Mouse (Mus musculus): Measurements from ENCODE around the gene Nemf.

The Nemf gene

DNA sequence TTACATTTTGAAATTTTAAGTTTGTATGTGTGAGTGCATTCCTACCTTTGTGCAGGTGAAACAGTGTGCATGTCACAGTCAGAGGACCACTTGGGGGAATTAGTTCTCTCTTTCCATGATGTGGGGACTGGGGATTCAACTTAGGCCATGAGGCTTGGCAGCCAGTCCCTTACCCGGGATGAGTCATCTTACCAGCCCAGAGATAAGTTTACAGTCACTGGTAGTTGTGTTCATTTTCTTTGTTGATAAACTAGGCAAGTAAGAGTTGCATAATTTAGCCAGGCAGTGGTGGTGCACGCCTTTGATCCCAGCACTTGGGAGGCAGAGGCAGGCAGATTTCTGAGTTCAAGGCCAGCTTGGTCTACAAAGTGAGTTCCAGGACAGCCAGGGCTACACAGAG, 52.9 kb downstream of the Nemf start:
- no peak for DNase-seq (ENCODE audit: low spot score)

DNA sequence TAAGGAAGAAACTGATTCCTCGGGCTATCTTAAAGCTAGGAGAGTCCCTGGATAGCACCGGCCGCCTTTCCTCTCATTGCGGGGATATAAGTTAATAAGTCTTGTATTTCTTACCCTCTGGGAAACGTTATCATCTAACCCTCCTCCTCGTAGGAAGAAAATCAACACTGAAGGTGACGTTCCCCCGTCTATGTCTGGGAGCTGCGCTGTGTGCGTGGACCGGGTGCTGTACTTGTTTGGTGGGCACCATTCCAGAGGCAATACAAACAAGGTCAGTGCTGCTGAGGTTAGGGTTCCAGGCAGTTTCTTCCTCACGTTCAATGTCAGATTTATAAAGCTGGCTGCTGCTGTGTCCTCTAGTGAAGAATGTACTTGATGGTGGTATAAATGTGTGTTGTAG, 54.8 kb downstream of the Nemf start:
- DNase-seq (ENCODE audit: low spot score), result no peak

DNA sequence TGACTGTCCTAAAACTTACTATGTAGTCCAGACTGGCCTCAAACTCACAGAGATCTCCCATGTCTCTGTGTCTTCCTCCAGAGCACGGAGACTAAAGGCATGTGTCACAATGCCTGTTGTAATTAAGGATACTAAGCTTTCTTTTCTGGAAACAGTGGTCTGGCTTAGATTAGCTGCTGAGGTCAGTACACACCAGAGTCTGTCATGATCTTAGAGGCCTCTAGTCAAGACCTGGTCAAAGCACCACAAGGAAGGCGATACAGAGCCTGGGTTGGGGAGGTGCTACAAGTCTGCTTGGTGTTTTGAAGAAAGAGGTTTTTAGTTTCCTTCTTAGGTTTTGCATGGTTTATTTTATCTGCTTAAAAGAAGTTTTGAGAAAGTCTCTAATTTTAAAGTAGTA, 56.6 kb downstream of the Nemf start:
- DNase-seq (ENCODE audit: low spot score), result no peak

DNA sequence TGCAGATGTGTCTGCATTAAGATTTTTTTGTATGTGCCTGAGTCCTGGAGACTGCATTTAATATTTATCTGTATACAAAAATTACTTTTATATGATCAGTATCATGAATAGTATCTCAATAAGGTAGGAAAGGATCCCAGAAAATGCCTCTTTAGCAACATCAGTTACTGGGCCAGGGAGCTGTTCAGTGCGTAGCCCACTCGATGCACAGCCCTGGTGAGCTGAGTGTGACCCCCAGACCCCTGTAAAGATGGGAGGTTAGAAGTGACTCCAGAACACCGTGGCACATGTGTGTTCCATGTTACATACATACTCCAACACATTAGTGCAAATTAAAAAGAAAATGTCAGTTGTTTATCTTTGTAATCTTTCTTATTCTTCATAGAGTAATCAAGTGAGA, 57.1 kb downstream of the Nemf start:
- no peak for DNase-seq (ENCODE audit: low spot score)

DNA sequence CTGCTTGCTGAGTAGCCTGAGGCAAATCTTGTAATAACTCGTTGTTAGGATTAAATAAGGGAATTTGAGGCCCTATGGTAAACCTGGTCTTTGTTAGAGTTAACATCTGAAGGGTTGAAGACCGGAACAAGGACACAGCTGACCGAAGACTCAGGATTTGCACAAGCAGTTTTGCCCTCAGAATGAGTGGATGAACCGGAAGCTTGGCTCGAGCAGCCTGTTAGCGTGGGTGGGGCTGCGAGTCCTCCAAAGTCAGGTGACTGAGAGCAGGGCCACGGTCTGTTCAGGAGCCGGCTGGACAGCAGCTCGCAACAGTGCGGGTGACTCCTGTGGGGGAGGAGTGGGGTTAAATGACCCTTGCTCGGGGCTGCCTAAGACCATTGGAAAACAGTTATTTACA, 57.7 kb downstream of the Nemf start:
- DNase-seq (ENCODE audit: low spot score), result no peak

DNA sequence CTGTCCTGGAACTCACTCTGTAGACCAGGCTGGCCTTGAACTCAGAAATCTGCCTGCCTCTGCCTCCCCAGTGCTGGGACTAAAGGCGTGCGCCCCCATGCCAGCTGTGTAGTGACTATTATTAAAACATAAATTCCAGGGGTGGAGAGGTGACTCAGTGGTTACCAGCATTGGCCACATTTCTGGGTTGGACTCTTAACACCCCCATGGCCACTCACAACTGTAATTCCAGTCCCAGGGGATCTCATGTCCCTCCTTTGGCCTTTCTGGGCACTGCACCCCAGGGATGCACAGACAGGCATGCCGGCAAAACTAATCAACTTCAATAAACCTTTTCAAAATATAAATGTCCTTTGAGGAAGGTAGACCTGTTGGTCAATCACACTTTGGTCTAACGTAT, 58.7 kb downstream of the Nemf start:
- no peak for DNase-seq (ENCODE audit: low spot score)

DNA sequence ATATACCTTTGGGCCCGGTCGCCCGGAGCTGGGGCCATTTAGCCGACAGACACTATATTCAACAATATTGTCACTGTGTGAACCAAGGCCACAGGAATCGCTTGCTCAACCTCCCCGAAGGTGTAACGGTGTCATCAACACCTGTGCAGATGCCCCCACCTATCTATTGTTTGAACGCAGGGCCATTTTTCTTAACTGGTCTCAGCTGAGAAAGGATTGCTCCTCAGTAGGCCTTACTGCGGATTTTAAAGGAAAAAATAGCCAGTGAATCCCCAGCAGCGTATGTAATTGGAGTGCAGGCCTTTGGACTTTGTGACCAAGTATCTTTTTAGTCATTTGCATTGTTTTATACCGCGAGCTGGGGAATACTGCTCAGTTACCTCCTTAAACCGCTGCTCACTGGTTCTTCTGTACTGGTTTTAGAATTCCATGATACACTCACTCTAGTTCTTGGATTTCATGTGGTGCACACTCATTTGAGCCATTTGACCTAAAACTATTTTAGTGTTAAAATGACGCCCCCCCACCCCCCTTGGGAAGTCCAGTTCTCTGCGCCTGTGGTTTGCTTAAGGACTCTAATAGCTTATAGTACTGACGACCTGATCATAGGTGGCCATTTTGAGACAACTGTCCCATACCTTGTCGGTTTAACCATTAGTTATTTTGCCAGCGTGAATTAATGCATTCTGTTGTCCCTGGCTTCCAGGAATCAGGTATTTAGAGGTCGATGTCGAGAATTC, 59.4 kb downstream of the Nemf start:
- peak; percentile 65 for DNase-seq (ENCODE audit: low spot score)

DNA sequence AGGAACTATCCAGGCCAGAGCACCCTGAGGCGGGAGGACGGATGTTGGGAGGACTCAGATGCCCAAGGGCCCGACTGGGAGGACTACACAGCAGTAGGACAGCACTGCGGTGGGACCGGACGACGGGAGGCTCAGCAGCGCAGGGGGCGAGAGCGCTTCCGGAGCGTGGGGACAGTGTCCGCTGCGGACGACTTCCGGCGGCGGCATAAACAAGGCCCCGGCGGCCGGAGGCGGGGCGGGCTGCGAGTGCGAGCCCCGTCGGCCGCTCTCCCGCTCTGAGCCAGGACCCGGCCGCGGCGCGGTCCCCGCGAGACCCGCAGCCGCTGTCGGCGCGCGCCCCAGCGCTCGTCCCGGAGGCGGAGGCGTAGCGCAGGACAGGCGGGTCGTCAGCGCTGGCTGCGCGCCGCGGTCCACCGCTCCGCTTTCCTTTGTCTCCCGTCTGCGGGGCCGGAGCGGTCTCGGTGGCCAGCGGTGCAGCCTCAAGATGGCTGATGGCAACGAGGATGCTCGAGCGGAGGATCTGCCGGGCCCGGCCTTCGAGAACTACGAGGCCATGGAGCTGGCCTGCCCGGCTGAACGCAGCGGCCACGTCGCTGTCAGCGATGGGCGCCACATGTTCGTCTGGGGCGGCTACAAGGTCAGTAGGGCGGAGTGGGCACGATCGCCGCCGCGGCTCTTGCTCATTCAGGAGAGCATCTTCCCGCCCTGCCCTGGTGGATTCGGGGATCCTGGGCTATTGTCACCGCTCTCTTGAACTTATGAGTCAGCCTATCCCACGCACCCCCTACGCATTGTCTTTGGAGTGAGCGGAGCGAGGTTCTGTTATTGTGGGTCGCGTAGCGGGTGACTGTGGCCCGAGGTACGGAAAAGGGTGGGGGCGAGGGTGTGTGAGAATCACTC, 60.2 kb downstream of the Nemf start, which contains the start of gene Klhdc2:
Klhdc2 (plus strand) TSS at position 171 of the 900 bp plus-strand sequence.
- DNase-seq (ENCODE audit: low spot score), result peak; percentile 93

DNA sequence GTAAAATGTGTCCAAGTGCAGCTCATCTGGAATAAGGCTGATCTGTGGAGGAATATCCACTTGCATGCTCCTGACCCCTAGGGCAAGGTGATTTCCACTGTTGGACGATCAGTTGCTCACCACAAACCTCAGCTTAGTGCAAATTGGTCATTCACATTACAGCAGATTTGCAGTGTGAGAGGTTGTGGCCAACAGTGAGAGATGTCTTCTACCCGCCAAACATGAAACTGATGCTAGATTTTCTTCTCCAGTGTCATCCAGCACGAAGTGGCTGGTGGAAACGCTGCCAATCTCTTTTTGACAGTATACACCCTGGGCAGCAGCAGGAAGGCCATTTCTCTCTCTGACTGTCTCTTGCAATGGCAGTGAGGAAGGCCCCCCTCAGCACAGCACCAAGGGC, 61.3 kb downstream of the Nemf start:
- DNase-seq (ENCODE audit: low spot score), result no peak

DNA sequence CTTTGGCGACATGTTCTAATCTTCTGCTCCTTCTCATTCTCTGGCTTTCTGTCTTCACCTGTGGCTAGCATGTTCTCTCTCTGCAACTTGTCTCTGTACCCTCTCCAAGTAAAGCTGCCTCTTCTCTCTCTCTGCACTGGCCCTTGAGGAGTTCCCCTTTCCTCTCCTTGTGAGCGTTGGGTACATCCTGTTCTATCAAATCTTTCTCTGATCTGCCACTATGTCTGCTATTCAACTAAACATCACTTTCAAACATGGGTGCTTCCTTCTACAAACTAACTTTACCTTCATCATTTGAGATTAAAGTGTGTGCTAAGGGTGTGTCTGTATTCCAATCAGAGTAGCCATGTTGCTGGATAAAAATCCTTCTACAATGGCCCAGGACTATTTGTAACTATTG, 62.0 kb downstream of the Nemf start:
- no peak for DNase-seq (ENCODE audit: low spot score)

DNA sequence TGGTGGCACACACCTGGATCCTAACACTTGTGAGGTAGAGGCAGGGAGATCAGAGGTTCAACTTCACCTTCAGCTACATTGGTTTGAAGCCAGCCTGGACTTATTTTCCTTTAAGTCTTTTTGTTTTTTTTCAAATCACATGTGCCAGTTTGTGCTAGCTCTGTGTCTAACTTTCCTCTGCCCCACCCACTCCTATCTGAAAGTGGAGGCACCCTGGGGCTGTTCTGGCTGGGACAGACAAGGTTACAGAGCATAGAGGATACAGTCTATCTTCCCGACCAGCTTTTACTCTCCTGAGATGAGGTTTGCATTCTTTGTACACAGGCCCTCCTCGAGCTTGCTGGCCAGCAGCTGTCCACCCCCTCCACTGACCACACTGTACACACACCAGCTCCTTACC, 63.1 kb downstream of the Nemf start:
- DNase-seq (ENCODE audit: low spot score), result no peak

DNA sequence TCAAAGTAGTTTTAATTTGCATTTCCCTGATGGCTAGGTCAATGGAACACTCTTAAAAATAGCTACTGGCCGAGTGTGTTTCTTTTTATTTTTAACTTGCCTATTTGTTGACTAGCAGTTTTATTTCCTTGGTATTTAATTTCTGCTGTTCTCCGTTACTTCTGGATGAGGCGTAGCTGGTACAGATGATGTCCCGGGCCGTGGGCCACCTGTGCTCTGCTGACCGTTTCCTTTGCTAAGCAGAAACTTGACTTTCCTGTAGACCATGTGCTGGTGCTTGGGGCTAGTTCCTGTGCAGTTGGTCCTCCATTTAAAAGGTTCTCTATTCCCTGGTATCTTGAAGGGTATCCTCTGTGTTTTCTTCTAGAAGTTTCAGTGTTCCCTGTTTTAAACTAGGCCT, 64.6 kb downstream of the Nemf start:
- no peak for DNase-seq (ENCODE audit: low spot score)

DNA sequence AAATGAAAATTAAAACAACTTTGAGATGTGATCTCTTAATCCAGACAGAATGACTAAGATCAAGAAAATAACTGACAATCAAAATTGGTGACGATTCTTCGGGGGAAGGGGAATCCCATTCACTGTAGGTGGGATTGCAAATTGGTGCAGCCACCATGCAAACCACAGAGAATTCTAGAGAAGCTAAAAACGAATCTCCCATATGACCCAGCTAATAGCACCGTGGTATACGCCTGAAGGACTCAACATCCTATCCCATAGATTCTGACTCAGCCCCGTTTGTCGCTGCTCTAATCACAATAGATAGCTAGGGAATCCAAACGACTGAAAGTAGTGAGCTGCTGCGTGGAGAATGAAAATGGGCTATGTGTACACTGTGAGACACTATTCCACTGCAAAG, 68.3 kb downstream of the Nemf start:
- no peak for DNase-seq (ENCODE audit: low spot score)

DNA sequence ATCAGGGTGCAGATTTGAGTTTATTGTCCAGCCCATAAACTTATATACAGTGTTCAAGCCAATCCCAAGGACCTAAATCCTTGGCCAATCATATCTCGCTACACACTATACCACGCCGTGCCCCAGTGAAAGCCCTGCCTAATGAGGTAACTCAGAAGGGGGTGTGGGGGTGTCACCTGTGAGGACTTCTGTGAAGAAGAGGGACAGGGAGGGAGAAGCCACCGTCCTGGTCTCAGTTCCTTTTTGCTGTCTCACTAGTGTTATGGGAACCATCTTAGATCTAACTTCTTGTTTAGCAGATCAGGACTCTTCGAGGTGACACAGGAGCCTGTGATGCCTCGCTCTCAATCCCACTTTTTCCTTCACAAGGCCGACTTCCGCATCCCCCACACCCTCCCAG, 69.4 kb downstream of the Nemf start:
- no peak for DNase-seq (ENCODE audit: low spot score)

DNA sequence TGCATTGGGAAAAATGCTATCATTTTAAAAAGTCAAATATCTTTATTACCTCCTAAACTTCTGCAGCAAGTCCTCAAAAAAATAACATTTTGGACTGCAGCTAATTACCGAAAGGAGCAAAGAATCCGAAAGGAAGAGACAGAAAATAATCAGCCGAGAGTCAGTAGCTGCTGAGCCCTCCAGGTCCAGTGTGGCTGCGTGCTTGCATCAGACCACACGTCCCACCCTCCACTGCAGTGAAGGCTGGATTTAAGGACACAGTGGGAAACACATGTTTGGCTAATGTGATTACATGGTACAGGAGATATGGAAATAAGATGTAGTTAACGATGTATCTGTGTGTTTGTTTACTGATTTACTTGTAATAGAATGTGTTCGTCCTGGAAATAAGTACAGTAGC, 73.8 kb downstream of the Nemf start:
- DNase-seq (ENCODE audit: low spot score), result no peak

DNA sequence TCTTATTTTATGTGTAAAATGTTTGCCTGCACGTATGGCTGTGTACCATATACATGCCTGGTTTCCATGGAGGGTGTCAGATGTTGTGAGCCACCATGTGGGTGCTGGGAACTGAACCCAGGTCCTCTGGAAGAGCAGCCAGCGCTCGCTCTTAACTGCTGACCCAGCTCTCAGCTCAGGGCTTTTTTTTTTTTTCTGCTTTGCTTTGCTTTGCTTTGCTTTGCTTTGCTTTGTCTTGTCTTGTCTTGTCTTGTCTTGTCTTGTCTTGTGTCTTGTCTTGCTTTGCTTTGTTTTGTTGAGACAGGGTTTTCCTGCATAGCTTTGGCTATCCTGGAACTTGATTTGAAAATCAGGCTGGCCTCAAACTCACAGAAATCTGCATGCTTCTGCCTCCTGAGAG, 76.0 kb downstream of the Nemf start:
- no peak for DNase-seq (ENCODE audit: low spot score)

DNA sequence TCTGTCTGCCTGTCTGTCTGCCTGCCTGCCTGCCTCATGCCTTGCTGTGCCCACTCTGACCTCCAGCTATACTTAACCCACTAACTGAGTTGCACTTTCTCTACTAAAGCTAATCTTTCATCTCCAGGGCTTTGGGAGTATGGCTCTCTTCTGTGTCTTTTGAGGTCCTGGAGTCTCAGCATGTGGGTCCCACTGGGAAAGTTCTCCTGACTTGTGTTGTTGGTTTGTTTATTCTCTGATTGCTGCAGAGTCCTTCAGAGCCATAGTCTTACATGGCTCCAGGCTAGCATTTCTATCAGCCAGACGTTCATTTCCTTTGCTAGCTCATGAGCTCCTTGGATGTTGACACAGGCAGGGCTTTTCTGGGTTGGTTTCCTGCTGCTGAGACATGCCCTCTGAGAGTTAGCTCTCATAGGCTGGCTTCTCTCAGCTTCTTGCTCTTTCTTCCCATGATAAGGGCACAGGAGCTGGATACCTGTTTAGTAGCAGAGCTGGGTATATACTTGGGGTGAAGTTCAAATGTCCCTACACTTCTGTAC, 77.0 kb downstream of the Nemf start:
- DNase-seq (ENCODE audit: low spot score), result no peak

DNA sequence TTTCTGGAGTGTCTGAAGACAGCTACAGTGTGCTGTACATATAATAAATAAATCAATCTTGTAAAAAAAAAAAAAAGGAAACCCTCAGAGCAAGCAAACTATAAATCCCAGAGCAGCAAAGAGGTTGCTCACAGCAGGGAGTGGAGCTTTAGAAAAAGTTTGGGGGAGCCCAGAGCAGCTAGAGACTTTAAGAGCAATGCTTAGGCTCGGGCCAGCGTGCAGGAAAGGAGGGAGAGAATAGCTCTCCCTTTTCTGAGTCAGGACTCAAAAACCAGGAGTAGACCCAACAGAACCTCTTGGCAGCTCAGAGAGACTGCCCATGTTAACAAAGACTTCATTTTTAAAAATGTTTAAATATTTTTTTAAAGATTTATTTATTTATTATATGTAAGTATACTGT, 88.0 kb downstream of the Nemf start:
- no peak for DNase-seq (ENCODE audit: low spot score)

DNA sequence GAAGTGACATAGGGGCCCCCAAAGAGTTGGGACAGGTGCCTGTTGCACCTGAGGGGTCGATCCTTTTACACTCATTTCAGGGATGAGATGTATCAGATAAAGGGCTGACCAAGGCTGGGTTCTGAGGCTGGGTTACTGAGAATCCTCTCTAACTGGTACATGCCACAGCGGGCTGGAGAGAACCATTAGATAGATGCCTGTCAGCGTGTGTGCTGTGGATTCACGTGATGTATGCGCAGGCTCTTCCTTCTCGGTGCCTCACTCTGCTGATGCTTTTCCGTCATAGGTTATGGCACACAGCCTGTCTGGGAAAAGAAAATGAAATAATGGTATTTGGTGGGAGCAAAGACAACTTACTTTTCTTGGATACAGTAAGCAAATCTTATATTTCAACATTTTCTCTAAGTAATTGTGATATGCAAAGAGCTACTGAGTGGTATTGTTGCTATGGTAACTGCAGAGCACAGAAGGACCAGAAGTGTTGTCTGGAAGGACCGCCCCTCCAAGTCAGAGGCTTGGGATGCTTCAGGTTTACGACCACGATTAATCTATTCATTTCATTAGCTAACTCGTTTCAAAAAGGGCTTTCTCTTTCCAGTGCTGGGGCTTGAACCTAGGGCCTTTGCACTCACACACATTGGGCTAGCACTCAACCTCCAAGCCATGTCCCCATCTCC, 88.9 kb downstream of the Nemf start:
- DNase-seq (ENCODE audit: low spot score), result no peak

DNA sequence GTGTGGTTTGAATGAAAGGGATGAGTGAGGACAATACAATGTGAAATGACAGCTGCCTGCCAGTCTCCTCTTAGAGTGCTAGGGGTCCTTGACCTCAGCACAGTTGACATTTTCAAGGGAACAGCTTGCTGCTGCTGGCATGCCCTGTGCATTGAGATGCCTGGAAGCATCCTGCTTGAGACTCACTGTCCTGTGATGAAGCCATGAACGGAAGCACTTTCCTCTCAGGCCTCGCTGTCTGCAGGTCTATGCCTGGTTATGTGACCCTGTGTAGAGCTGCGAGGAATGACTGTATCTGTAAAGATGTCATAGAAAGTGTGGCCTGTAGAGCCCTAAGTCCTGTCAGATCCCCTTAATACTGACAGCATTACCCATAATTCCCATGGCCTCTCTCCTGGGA, 91.9 kb downstream of the Nemf start:
- DNase-seq (ENCODE audit: low spot score), result no peak

DNA sequence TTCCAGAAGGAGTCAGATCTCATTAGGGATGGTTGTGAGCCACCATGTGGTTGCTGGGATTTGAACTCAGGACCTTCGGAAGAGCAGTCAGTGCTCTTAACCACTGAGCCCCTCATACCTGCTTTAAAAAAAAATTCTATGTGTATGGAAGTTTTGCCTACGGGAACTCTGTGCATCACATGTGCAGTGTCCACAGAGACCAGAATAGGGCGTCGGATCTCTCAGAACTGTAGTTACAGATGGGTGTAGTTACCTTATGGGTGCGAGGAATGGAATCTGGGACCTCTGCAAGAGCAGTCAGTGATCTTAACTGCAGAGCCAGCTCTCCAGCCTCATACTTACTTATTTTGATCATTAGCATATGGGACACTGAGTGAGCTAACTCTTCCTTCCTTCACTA, 94.7 kb downstream of the Nemf start:
- no peak for DNase-seq (ENCODE audit: low spot score)

Measured in embryo, embryonic 10.5 days (tissue).